8 mouse cellular contexts compared by ENCODE assay signal in the genomic region with DNA sequence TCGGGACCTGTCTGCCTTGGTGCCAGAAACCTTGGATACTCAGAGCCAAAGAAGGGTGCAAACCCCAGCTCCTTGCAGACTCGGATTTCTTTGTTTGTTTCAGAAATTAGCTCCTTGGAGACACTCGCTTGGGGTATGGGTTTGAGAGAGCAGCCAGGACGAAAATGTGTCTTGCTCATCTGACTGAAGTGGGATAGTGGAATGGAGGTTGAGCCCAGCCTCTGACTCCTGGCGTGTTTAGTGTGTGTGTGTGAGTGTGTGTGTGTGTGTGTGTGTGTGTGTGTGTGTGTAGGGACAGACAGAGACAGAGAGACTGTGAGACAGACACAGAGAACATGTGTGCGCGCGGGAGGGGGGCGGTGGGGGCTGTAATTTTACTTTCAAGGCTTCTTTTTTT. TPM values are rescaled to one million over a fixed set of nuclear protein-coding genes. Genes with fewer than 3 reads are reported as not detected.
A peak's percentile ranks its signal among the peaks of the same experiment; 100 is the strongest.
DNase-seq lines count a peak whose midpoint lies in the region; ATAC-seq and TF ChIP-seq lines count a peak whose summit lies in the region.

No protein-coding gene starts in this region.

- H3K27me3 ChIP-seq in embryonic facial prominence, embryonic 14.5 days (replicated peaks; ENCODE audit: control insufficient read depth, insufficient read depth, low read length) = peaks cover 10% of the 10 kb centered on the region
- H3K27me3 ChIP-seq in hindbrain, postnatal 0 days (ENCODE audit: insufficient read depth, low read length) = no peaks in the 10 kb centered on the region
- no peaks in the 10 kb centered on the region for H3K27me3 ChIP-seq in myocyte (ENCODE audit: control insufficient read depth, insufficient read depth, insufficient read length)

- H3K9me3 ChIP-seq in embryonic facial prominence, embryonic 14.5 days (ENCODE audit: control insufficient read depth, low read length) = no peaks in the 10 kb centered on the region
- H3K9me3 ChIP-seq in hindbrain, postnatal 0 days (ENCODE audit: low read length) = no peaks in the 10 kb centered on the region

- no peak for ATAC-seq in embryonic facial prominence, embryonic 14.5 days (ENCODE audit: low read depth)
- peak; percentile 9; the same call in 1 of the 2 replicates for ATAC-seq in hindbrain, postnatal 0 days

- 25% methylated on average over 9 of the region's 9 CpGs for WGBS in lung, adult 2 months
- WGBS in embryonic facial prominence, embryonic 14.5 days = 11% methylated on average over 9 of the region's 9 CpGs
- WGBS in hindbrain, postnatal 0 days = 9% methylated on average over 9 of the region's 9 CpGs

- H3K27ac ChIP-seq in embryonic facial prominence, embryonic 14.5 days (replicated peaks; ENCODE audit: low read depth, low read length) = 0 out of 2 replicates have a peak overlapping the region, but pooled peaks have one; percentile 80
- H3K27ac ChIP-seq in hindbrain, postnatal 0 days = peak overlapping the region; percentile 91; the same call in 1 of the 2 replicates

- peak overlapping the region; percentile 82 for H3K4me3 ChIP-seq in lung, adult 2 months (replicated peaks; ENCODE audit: extremely low read depth, low read depth, low read length)
- H3K4me3 ChIP-seq in embryonic facial prominence, embryonic 14.5 days (ENCODE audit: low read depth, low read length) = peak overlapping the region; percentile 64
- H3K4me3 ChIP-seq in hindbrain, postnatal 0 days (ENCODE audit: low read length) = peak overlapping the region; percentile 65
- H3K4me3 ChIP-seq in myocyte = peak overlapping the region; percentile 31

- H3K9ac ChIP-seq in embryonic facial prominence, embryonic 14.5 days (ENCODE audit: low read depth, low read length) = peak overlapping the region; percentile 72
- peak overlapping the region; percentile 70 for H3K9ac ChIP-seq in hindbrain, postnatal 0 days (replicated peaks; ENCODE audit: low read length)

- H3K79me2 ChIP-seq in myocyte (ENCODE audit: control insufficient read depth, insufficient read depth) = no peaks in the 10 kb centered on the region

- TF ChIP-seq CTCF in lung, adult 2 months (IDR thresholded peaks at IDR 0.05; ENCODE audit: insufficient read depth, low read length) = no peak
- no peak for TF ChIP-seq CTCF in hindbrain, postnatal 0 days (IDR thresholded peaks at IDR 0.05; ENCODE audit: low read depth)

- intact Hi-C loops in left cerebral cortex, postnatal 36 days (cut with DNase I) = no loop called here

- no peaks in the 10 kb centered on the region for H3K36me3 ChIP-seq in embryonic facial prominence, embryonic 14.5 days (ENCODE audit: control insufficient read depth, insufficient read depth, low read length)
- H3K36me3 ChIP-seq in hindbrain, postnatal 0 days (ENCODE audit: insufficient read depth, low read length) = no peaks in the 10 kb centered on the region
- no peaks in the 10 kb centered on the region for H3K36me3 ChIP-seq in myocyte (ENCODE audit: control insufficient read depth, insufficient read depth)

- peak overlapping the region; percentile 43 for H3ac ChIP-seq in myocyte (ENCODE audit: control insufficient read depth, insufficient read length)

- DNase-seq in lung, adult 2 months = no peak
- DNase-seq in lung, postnatal 25 days (ENCODE audit: low spot score) = no peak
- DNase-seq in embryonic facial prominence, embryonic 14.5 days (ENCODE audit: low spot score) = no peak
- DNase-seq in hindbrain, postnatal 0 days (ENCODE audit: low spot score) = peak; percentile 21
- no peak for DNase-seq in urinary bladder, postnatal 10 days (ENCODE audit: low spot score)
- DNase-seq in left cerebral cortex, postnatal 36 days (ENCODE audit: low spot score in 2 of 2) = no peak
- no peak for DNase-seq in ovary, adult 18-20 months (ENCODE audit: low spot score)

- H3K4me1 ChIP-seq in lung, adult 2 months (ENCODE audit: control insufficient read depth, insufficient read depth, low read length) = peaks cover 2% of the 10 kb centered on the region
- H3K4me1 ChIP-seq in embryonic facial prominence, embryonic 14.5 days (ENCODE audit: control insufficient read depth, insufficient read depth, low read length) = 0 out of 2 replicates have a peak, but pooled peaks cover 2% of the 10 kb centered on the region
- H3K4me1 ChIP-seq in hindbrain, postnatal 0 days (ENCODE audit: insufficient read depth, low read length) = peaks cover 4% of the 10 kb centered on the region; the same call in 1 of the 2 replicates

- H3K4me2 ChIP-seq in embryonic facial prominence, embryonic 14.5 days (ENCODE audit: low read depth, low read length) = peak overlapping the region; percentile 94
- peak overlapping the region; percentile 84 for H3K4me2 ChIP-seq in hindbrain, postnatal 0 days (ENCODE audit: low read depth, low read length)
- H3K4me2 ChIP-seq in myocyte (ENCODE audit: low read depth) = peak overlapping the region; percentile 90

- TF ChIP-seq POLR2A in lung, adult 2 months (IDR thresholded peaks at IDR 0.05; ENCODE audit: borderline replicate concordance, extremely low read depth, low read depth, low read length) = no peak
- no peak for TF ChIP-seq POLR2A in myocyte (IDR thresholded peaks at IDR 0.05; ENCODE audit: insufficient read length, low read depth)

TF ChIP-seq in myocyte, 11 proteins besides CTCF, POLR2A, EP300 and RAD21:
- TF ChIP-seq TCF3 (IDR thresholded peaks at IDR 0.05; ENCODE audit: insufficient read length, low read depth) (no peak), REST (IDR thresholded peaks at IDR 0.05; ENCODE audit: insufficient read depth, insufficient read length) (no peak), MAX (IDR thresholded peaks at IDR 0.05; ENCODE audit: low read depth) (no peak), MYOG (IDR thresholded peaks at IDR 0.05; ENCODE audit: control insufficient read depth in 1 of 3, insufficient read depth in 1 of 3, insufficient read length in 2 of 3, low read depth in 2 of 3) (no peak), E2F4 (IDR thresholded peaks at IDR 0.05; ENCODE audit: insufficient read depth) (no peak), USF1 (IDR thresholded peaks at IDR 0.05; ENCODE audit: low read depth) (no peak)

RNA-seq across cellular contexts. Expression of gene Chn2, which starts 1.1 kb away (rescaled TPM):
- 8.5 and 12.5 TPM in 2 replicates for polyA plus RNA-seq in lung, adult 2 months (2012; rRNA removed)
- polyA plus RNA-seq in embryonic facial prominence, embryonic 14.5 days (2014; fragmentation: Nextera tagmentation; extraction: Ambion mirVana) = 15.3 and 19.0 TPM in 2 replicates
- 35.4 and 43.8 TPM in 2 replicates for total RNA-seq in hindbrain, postnatal 0 days (2014; rRNA removed)
- polyA plus RNA-seq in hindbrain, postnatal 0 days (2015; fragmentation: Nextera tagmentation; extraction: Ambion mirVana) = 19.8 and 21.2 TPM in 2 replicates
- polyA plus RNA-seq in myocyte (2012; fragmentation: generic; extraction: Trizol) = 6.5 TPM
- total RNA-seq in left cerebral cortex, postnatal 36 days (2021) = 10 to 100 TPM; 42.5 to 44.8 TPM

Comparison
In these comparisons a context has a peak if more than half of its experiments do, and no peak if none do; other contexts are left out.
1. H3K4me3 ChIP-seq: peak in every context shown above with its lines; median percentile 82 in lung, adult 2 months; 65 in hindbrain, postnatal 0 days; 64 in embryonic facial prominence, embryonic 14.5 days; 31 in myocyte.